Mouse (Mus musculus): ENCODE measurements around the gene Ppp3r2. TPM values are rescaled to one million over a fixed set of nuclear protein-coding genes. Genes with fewer than 3 reads are reported as not detected.

Ppp3r2 gene
- polyA plus RNA-seq, 1 experiment from 2014 or later = 0.25 TPM

Other genes starting within 250 kb of the Ppp3r2 start
- not detected in 2 replicates for gene Acnat1, start 208.1 kb downstream of the Ppp3r2 start, polyA plus RNA-seq (2014; fragmentation: Nextera tagmentation; extraction: Ambion mirVana)
- gene Baat, start 175.5 kb downstream of the Ppp3r2 start, polyA plus RNA-seq (2014; fragmentation: Nextera tagmentation; extraction: Ambion mirVana) = 0.12 and 0.17 TPM in 2 replicates
- gene Mrpl50, start 160.9 kb downstream of the Ppp3r2 start, polyA plus RNA-seq (2014; fragmentation: Nextera tagmentation; extraction: Ambion mirVana) = 78.4 and 90.0 TPM in 2 replicates
- 12.9 and 16.1 TPM in 2 replicates for gene Zfp189, start 160.8 kb downstream of the Ppp3r2 start, polyA plus RNA-seq (2014; fragmentation: Nextera tagmentation; extraction: Ambion mirVana)
- 0.19 TPM in 1 of 2 replicates, not detected in the other for gene Aldob, start 132.5 kb downstream of the Ppp3r2 start, polyA plus RNA-seq (2014; fragmentation: Nextera tagmentation; extraction: Ambion mirVana)
- gene Tmem246, start 84.1 kb downstream of the Ppp3r2 start, polyA plus RNA-seq (2014; fragmentation: Nextera tagmentation; extraction: Ambion mirVana) = 84.5 and 86.5 TPM in 2 replicates
- 58.4 and 74.0 TPM in 2 replicates for gene Rnf20, start 50.0 kb downstream of the Ppp3r2 start, polyA plus RNA-seq (2014; fragmentation: Nextera tagmentation; extraction: Ambion mirVana)
- gene Grin3a, start 163.7 kb upstream of the Ppp3r2 start, polyA plus RNA-seq (2014; fragmentation: Nextera tagmentation; extraction: Ambion mirVana) = 25.7 and 25.8 TPM in 2 replicates

Measured in midbrain, embryonic 14.5 days (tissue).